Mouse (Mus musculus) cerebellum, postnatal 36 days (tissue): ENCODE measurements at regions not wholly inside any gene's neighbourhood (a gene's known extent, or its start where the extent isn't known, plus 50 kb on each side); places are given as distances from the start of the nearest gene placed in this dataset.

Source experiments
- DNase-seq, 2 experiments: peaks; one replicate each; pipeline ENCODE4 v3.0.0; 2021 to 2022; ENCODE audit warnings: mixed read lengths in 2 of 2

DNA sequence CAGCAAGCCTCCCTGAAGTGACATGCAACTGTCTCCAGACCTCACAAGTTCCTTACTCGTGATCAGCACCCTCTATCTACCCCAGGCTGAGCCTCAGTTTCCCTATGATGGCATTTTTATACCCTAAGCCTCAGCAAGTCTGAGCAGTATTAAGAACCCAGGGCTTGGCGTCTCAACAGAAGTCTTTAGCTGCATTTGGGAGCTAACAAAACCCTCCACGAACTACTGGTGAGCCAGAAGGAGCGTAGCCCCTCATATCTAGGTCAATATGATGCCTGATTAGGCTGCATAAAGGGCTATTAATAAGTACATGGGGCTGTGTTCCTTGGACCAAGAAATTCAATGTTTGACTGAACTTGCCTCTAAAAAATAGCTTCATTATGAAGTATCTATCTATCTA is 600.4 kb downstream of the Tox3 start:
- DNase-seq: no peak

DNA sequence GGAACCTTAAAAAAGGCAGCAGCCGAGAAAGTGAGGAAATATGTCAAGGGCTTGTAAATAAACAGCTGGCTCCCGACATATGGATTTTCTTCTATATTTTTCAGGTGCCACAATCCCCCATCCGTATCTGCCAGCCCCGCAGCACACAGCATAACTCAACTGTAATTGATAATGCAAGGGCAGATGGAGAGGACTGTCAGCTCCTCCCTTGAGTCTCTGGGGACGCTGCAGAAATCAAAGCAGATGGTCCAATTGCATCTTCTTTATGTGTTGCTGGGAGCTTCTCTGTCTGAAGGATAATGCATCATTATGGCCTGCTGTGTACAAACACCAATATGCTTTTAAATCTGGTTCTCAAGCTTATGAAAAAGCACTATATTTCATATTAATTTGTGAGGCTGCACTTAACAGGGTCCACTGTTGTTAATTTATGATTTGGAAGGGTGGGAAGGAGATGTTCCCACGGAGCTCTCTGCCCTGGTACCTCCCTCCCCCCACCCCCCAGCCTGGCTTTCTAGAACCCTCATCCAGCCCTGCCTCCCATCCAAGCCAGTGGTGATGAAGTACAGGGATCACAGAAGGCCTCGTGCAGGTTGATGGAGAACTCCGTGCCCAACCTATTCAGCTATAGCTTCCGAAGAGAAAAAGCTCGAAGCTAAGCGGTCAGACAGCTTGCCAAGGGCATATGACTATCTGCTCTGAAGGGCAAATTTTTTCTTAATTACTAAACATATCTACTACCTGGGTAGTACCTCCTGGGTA is 603.7 kb downstream of the Tox3 start:
- DNase-seq: no peak

- no peak for DNase-seq
Measured at GRCm38 (mm10) chr8:89738657-89739056, 609.5 kb downstream of the Tox3 start.

- DNase-seq: no peak
Measured at GRCm38 (mm10) chr8:89737636-89738035, 610.5 kb downstream of the Tox3 start.

- no peak for DNase-seq
Measured at GRCm38 (mm10) chr8:89727252-89727651, 620.9 kb downstream of the Tox3 start.

GRCm38 (mm10) chr8:89721684-89722305 is 626.3 kb downstream of the Tox3 start:
- no peak for DNase-seq

DNA sequence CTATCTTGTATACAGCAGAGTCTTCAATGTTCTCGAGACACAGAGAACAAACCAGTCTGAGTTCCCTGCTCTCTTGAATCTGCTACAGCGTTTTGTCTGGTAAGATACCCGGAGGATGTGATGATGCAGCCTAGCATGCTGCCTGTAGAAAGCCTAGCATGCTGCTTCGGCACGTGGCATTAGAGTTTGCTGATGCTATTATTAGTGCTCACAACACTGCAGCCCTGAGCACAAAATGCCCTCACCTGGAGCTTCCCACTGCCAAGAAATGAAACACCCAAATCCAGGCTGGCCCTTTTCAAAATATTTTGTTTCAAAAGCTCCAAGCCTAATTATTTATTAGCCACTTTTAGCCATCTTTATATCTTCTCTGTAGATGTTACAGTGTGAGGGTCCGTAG is 634.3 kb downstream of the Tox3 start:
- DNase-seq: no peak

DNA sequence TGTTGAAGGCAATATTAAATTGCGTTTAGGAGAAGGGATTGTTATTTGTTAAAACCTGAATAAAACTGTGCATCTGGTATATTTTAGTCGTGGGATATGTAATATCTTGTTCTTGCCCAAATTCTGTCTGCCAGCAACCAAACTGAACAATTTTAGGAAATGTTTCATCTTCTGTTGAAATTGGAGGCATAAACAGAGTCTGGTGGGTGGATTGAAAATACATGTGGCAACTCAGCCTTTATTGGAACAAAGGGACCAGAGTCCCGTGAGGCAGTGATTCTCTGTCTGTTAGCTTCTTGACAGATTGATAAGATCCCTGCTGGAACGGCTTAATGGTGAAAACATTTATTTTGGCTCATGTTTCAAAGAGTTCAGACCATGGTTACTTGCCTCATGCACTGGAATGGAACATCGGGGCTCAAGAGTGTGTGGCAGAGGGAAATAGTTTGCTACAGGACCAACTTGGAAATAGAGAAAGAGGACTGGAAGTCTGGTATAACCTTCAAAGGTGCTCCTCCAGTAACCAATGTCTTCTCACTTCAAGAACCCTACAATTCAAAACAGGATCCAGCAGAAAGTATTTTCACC is 640.7 kb downstream of the Tox3 start:
- DNase-seq: no peak

DNA sequence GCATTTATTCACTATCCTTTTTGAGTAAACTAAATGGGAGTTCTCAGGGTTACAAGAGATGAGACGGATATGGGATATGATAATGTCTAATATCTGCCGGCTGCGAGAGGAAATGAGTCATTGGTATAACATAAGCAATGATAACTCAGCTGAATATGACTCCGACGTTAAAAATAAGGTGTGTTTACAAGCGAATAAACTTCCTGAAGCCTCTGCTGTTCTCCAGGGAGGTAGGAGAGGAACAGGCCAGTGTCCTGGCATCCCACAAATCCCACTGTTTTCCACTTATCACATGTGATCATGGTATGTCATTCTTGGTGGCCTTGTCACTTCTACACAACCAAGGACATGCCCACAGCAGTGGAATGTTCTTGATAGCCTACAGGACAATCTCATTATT is 641.7 kb upstream of the Sall1 start:
- no peak for DNase-seq

DNA sequence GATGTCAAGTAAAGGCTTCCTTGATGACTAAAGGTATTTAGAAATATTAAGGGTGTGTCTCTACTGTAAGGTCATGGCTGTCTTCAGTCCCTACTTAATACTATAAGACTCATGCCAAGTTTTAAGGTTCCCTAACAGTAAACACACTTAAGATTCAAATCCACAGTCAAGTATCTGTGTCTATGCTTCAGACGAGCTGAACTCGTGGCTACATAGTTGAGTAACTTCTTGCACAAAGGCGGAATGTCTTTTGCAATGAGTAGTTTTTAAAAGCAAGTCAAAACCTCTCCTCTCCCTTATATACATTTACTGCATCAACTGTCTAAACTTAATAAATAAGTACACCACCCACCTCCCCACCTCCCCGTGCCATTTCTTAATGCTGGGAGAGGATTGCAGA is 637.0 kb upstream of the Sall1 start:
- no peak for DNase-seq

GRCm38 (mm10) chr8:89680341-89680740 is 636.4 kb upstream of the Sall1 start:
- no peak for DNase-seq

DNA sequence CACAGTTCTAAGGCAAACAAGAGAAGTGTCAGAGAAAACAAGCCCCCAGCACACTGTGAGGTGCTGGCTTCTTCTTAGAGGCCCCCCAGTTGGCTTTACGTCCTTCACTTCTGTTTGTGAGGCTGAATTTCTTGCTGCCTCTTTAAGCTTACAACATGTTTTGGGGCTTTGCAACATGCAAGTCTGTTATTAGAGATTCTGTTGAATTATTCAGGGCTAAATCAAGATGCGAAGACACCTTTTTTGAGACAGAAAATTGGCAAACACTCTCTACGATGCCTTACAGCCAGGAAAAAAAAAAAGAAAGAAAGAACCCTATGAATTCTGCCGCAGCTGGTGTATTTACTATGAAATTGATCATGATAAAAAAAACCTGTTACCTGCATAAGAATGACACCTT is 635.6 kb upstream of the Sall1 start:
- DNase-seq: no peak

DNA sequence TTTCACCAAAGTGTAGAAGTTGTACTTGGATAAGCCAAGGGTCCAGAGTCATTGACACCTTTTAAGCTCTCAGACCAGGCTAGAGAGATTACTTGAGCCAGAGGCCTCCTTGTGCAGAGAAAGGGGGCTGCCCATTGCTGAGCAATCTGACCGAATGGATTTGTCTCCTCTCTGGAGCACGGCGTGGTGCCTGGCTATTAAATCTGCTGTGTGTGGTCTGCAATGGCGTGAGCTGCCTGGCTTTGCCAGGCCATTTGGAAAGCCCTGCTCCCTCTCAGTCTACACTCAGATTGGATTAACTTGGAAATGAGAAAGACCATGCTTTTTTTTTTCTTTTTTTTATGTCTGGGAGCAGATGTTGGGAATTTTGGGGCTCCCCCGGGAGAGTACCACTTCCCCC is 633.3 kb upstream of the Sall1 start:
- no peak for DNase-seq

DNA sequence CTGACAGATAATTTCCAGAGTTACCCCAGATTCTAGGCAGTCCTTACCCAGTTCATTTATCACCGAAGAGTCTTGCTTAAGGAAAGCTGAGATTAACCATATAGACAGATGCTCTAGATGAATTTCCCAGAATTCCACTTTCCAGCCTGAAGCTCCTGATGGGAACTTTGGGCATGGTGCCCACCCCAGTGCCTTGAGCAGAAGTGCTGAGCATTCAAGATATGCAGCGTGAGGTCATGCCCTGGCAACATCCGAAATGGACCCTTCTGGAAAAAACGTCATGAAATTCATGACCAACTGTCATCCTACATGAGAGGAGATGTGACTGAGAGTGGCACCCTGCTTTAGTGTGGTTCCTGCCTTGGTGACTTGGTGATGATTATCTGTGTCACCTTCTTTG is 629.9 kb upstream of the Sall1 start:
- DNase-seq: no peak

DNA sequence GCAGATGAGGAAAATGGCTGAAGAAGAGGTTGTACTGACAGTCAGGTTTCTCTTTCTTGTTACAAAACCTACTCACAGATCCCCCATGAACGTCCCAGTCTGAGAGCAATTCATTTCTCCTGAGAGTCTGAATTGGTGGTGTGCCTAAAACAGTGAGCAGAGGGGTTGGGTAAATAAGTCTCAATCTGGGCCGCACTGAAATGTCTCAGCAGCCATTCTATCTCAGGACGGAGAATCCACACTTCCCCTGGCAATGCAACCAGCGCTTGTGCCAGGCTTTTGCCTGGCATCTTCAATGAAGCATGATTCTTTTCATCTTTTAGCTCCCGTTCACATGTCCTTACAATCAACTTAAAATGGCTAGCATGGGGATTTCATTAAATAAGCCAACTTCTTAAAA is 628.7 kb upstream of the Sall1 start:
- DNase-seq: no peak

GRCm38 (mm10) chr8:89664911-89665689 is 621.1 kb upstream of the Sall1 start:
- no peak for DNase-seq

DNA sequence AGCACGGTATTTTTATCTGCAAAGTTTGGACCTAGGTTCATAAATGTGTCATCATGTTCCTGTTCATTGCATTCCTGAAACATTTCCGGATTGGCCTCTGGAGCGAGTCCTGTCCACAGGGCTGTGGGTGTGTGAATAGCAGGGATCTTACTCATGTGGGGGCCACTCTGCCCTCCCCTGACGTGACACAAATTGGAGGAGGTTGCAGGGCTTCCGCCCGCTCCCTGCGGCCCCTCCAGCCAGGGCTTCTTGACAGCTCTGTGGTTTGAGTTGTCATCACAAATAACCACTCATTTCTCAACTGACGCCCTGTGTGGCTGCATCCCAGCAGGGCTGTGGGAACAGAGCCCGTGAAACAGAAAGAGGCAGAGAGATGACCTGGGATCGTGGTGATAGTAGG is 619.9 kb upstream of the Sall1 start:
- DNase-seq: no peak

DNA sequence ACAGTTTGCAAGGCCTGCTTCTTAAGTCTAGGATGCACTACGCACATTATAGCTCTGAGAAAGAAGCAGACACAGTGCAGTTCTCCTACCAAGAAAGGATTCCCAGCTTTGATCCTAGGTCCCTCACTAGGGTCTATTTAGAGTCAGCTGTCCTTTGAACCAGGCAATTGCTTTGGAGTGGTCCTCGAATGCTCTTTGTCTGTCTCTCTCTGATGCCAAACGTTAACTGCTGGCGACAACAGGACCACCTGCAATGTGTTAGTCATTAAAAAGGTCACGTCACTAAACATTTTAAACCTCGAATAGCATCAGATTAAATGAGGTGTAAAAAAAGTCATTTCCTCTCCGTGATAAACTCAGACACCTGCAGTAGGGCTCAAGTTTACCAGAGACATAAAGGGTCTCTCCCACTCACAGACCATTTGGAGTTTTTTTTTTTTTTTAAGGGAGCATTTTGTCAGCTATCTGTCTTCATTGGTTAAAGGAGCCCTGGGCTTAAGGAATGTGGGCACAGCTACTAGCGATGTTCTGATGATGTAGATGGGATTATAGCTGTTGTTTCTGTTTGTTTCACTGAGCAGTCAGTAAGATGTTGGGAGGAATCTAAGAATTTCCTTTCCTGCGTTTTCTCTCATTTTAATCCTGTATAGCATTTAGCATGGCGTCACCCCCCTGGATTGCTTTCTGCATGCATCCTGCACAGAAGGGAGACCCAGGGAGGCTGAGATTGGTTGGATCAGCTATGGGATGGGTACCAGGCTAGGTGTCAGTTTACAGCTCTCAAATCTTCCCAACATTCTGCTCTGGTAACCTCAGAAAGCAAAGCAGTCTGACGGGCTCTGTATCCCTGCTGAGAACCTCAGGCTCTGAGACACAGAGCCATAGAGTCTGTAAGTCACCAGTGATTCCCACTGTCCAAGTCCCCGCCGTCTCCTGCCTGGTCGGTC is 615.3 kb upstream of the Sall1 start:
- no peak for DNase-seq

DNA sequence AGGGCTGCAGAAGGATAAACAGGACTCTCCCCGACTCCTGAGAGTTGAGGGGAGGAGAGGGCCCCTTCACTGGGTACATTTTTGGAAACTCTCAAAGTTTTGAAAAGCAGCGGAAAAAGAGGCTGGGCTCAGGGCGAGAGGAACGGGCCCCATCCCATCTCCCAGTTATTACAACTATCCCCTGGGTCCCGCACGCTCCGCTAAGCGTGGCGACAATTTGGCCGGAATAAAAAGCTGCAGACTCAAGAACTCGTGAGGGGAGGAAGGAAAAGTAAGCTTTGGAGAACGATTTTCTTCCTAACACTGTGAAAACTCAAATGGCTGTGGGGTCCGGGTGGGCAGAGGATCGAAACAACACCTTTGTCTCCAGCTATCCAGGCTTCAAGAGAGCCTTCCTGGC is 611.4 kb upstream of the Sall1 start:
- no peak for DNase-seq

DNA sequence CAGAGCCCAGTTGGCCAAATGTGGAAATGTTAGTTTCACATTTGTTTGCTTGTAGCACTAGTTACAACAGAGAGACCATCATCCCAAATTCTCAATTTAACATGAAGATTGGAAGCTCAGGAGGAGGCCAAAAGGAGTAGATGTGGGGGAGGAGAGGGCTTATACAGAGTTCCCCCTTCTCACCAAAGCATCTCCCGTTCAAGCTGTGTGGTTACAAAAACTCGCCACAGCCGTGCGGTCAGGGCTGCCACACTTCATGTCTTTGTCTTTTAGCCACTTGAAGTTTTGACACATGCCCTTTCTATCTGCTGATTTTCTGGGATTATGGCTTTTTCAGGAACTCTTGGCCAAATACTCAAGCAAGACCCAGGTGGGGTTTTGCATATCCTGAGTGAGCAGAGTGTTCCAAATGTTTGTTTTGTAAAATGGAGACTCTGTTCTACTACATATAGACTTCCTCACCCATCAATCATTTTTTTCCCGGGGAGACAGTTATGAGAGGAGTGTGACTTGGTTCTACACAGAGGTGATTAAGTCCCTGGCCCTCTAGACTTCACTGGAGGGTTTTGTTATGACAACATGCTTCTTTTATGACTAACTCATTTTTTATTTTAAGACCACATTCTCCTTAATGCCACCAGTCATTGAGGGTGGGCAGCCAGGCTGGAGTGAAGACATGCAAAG is 605.4 kb upstream of the Sall1 start:
- DNase-seq: no peak

- DNase-seq: no peak
Measured at GRCm38 (mm10) chr8:89646946-89647345, 603.0 kb upstream of the Sall1 start.

DNA sequence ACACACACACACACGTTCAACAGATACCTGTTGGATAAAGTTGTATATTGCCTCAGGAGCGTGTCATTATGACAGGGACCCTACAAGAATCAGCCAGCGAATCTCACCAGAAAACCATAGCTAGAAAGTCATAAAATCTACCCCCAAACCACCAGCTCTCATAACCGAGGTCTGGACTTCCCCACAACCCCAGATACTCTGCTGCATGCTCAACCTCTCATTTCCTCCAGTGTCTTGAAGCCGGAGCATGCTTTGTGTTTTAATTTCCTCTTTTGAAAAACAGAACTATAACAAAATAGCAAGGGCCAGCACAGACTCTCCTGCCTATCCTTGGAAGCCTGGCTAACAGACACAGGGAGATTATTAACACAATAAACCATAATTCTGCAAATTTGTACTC is 597.4 kb upstream of the Sall1 start:
- no peak for DNase-seq
